Mouse (Mus musculus): ENCODE data around the gene Erich6b.

DNA sequence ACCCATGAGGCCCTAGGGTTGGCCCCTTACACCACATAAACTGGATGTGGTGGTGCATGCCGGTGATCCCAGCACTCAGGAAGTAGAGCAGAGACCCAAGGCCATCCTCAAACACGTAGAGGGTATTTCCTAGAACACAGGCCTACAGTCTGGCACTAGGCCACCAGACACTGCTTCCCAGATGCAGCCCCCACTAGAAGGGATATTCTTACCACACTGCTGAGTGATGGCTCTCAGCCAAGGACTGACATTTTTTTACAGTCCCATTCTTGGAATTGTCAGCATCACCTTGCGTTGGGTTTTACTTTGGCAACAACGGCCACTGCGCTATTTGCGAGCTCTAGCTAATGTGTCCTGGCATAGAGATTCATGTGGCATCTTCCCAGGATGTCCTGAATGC lies 18.9 kb downstream of the Erich6b start:
- TF ChIP-seq CTCF (conservative IDR thresholded peaks at IDR 0.05; ENCODE audit: insufficient read depth, insufficient read length, low read depth, low read length) (no peak), POLR2A (IDR thresholded peaks at IDR 0.05; ENCODE audit: low read depth, low read length) (no peak)

All from kidney, adult 2 months (tissue).